Mouse (Mus musculus) adrenal gland, adult 2 months (tissue): ENCODE results near the gene Gpr137. TPM values are rescaled to one million over a fixed set of nuclear protein-coding genes. Genes with fewer than 3 reads are reported as not detected.
"Not testable (repeated sequence)": the region's sequence is repeated elsewhere in the genome, so short reads cannot be mapped to it uniquely, and the experiment has no call there.

Experiments
- DNase-seq: peaks from one replicate; pipeline ENCODE4 v3.0.0; 2021
- microRNA-seq, 2 experiments: library from miRNA; unstranded; fragments of <30 nt; microRNA quantifications; one replicate each; pipeline ENCODE4 v1.2.0; 2021
- polyA plus RNA-seq: library from polyadenylated mRNA; depleted of rRNA; stranded (reverse); fragments of >200 nt; gene quantifications from 2 replicates; pipeline ENCODE4 v1.2.3, GENCODE M21; 2012; rRNA removed
- total RNA-seq, 2 experiments: library from RNA; stranded (reverse); gene quantifications; 2 replicates each; pipeline ENCODE4 v1.2.3; 2021

The Gpr137 gene
- total and polyA plus RNA-seq, 3 experiments = 47.9 to 223 (median 51.5) TPM

DNA sequence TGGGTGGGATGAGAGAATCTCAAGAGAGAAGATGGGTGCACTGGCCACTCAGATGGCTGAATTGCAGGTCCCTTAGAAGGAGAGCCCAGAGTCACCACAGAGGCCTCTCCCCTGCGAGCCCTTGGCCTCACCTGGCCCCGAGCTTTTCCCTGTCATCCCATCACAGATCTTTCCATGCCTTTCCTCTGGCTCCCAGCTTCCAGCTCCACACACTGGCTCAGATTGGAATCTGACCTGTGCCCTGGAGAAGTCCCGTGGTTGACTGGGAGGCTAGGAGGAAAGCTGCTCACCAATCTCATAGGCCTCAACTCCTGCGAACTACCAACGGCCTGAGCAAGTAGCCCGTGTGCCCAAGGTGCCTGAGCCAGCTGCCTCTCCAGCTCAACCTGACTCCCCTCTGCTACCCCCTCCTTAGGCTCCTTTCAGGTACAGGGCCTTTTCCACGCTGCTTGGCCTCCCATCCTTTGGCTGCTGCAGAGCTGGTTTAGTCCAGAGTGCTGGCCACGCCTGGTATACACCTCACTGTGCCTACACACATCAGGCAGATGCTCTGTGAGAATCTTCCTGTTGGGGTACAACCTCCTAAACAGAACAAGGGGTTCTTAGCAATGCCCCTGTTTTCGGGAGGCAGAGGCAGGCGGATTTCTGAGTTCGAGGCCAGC is 36.7 kb downstream of the Gpr137 start:
- DNase-seq = no peak

DNA sequence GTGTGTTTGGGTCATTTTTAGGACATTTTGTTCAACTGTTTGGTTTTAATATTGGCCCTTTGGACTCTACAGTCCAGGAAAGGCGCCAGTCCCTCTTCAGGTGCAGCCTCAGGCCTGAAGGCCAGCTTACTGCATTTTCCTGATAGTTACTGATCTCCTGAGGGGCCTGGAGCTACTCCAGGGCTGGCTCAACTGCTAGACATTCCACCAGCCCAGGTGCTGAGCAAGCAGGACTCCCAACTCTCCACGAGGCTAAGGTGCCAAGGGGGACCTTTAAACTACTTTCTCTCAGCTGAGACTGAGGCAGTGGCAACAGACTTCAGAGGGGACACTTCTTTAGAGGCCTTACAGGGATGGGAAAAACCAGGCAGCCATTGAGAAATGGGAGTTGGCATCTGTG is 37.4 kb downstream of the Gpr137 start:
- DNase-seq = no peak

DNA sequence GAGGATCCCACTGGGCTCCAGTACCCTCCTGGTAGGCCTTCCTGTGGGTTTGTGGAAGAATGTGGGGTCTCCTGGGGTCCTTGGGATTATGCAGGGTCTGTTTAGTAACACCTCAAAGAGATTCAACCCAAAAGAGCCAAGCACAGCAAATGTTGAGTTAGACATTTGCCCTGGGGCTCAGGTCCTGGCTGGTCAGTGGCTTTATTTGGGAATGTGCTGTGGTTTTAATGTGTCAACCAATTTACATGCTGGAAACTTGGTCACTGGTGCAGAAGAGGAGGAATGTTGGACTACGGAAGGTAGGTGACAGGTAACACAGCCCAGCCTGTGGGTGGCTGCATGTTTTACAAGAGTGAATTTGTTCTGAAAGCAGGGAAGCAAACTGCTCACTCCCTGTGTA is 39.2 kb downstream of the Gpr137 start:
- DNase-seq = no peak

DNA sequence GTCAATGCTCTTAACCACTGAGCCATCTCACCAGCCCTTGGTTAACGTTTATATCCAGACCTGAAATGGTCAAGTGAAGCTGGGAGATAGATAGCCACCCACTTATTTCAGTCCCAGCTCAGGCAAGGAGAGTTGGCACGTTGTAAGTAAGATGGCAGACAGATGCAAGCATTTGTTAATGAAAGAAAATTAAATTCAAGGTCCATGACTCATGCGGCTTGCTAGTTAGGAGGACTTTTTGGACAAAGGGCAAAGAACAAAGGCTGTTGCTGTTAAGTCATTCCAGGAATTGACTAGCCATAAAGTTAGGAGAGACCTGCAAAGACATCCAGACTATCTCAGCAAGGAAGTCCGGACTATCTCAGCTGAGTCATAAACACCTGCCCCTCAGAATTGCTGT is 42.6 kb downstream of the Gpr137 start:
- no peak for DNase-seq

DNA sequence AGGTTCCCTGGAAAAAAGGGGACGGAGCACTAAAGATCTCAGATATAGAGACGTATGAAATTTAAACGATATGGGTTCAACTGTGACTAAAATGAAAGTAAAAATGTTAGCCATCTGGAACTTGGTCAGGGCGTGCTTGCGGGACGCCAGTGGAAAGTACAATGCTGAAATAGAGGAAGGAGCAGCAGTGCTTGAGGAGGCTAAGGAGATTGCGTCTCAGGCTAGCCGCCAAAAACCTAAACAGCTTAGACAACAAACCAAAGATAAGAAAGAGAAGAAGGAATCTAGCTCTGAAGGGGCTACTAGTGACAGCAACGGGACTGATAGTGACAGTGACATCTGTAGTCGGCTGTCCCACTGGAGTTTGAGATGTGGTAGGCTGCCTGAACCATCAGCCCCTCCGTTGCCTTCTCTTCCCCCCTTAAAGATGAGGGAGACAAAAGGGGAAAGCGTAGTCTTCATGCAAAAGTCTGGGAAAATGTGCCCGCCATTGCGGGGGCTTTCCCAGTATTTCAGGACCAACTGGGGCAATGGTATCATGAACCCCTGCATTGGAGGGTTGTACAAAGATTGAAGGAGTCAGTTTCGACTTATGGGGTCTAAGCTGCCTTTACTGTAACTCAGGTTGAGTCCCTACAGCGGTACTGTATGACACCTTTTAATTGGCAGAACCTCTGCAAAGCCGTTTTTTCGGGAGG is 46.5 kb downstream of the Gpr137 start:
- not testable (repeated sequence) for DNase-seq

DNA sequence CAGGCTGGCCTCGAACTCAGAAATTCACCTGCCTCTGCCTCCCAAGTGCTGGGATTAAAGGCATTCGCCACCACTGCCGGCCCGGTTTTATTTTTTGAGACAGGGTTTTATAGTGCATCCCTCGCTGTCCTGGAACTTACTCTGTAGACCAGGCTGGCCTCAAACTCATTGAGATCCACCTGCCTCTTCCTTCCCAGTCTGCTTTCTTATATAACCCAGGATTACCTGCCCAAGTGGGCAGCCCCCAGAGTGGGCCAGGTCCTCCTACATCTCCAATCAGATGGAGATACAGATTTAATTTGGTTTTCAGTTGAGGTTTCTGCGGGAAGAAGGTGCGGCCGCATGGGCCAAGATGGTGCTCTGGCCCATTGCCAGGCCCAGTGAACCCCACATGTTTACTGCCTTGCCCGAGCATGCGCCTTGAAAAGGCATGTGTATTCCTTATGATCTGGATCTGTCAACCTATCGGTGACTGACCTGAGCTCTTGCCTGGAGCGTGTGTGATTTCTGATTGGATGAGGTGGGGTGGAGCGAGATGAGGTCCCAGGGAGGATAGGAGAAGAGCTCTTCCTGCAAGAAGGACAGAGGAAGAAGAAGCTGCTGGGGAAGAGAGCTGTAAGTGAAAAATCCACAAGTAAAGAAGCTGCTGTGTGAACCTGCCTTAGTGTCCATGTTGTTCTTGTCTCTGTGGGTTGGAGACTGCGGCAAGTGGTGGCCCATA is 48.4 kb downstream of the Gpr137 start:
- no peak for DNase-seq

DNA sequence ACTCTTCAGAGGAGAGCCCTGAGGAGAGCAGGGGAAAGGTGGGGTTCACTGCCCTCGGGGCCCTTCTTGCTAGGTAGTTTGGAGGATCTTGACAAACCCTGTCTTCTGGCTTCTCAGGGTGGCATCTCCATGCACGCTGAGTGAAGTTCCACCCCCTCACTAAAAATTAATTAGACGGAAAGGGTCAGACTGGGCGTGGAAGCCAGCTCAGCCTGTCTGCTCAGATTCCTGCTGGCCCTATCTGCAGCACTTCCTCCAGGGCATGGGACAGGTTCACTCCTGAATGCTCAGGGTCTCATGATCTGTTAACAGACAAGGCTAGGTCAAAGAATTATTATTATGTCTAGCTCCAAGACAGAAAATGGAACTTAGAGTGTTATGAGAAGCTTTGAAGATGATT is 49.8 kb downstream of the Gpr137 start:
- DNase-seq = no peak

Small RNA genes lying within 50 kb of the gene (microRNA-seq; reads per million reads assigned to microRNA genes)
- 2.9 to 5.0 reads per million in 2 experiments for gene Mir6990

Other genes starting within 250 kb of the Gpr137 start
- 10 to 100 TPM; 18.1 to 32.3 TPM for gene Rps6ka4, start 101.8 kb downstream of the Gpr137 start, total RNA-seq
- gene Rps6ka4, start 101.8 kb downstream of the Gpr137 start, polyA plus RNA-seq = 48.2 and 49.8 TPM in 2 replicates
- 1 to 10 TPM; 1.9 to 2.1 TPM for gene Ccdc88b, start 84.3 kb downstream of the Gpr137 start, total RNA-seq
- 3.2 and 4.3 TPM in 2 replicates for gene Ccdc88b, start 84.3 kb downstream of the Gpr137 start, polyA plus RNA-seq
- 100 to 1,000 TPM; 103 to 118 TPM for gene Trmt112, start 32.8 kb downstream of the Gpr137 start, total RNA-seq
- gene Trmt112, start 32.8 kb downstream of the Gpr137 start, polyA plus RNA-seq = 197 and 206 TPM in 2 replicates
- gene Prdx5, start 32.4 kb downstream of the Gpr137 start, total RNA-seq = 100 to 1,000 TPM; 297 to 298 TPM
- gene Prdx5, start 32.4 kb downstream of the Gpr137 start, polyA plus RNA-seq = 90.2 and 91.2 TPM in 2 replicates
- gene Esrra, start 20.7 kb downstream of the Gpr137 start, total RNA-seq = 10 to 100 TPM; 29.3 to 62.8 TPM
- gene Esrra, start 20.7 kb downstream of the Gpr137 start, polyA plus RNA-seq = 67.6 and 87.7 TPM in 2 replicates
- gene Catsperz, start 17.1 kb downstream of the Gpr137 start, total RNA-seq = under 1 TPM in 1 of 2 experiments, not detected in 1; 0.58 TPM
- gene Catsperz, start 17.1 kb downstream of the Gpr137 start, polyA plus RNA-seq = not detected in 2 replicates
- gene Kcnk4, start 8.0 kb downstream of the Gpr137 start, total RNA-seq = under 1 TPM in 1 of 2 experiments, not detected in 1; 0.31 TPM
- gene Kcnk4, start 8.0 kb downstream of the Gpr137 start, polyA plus RNA-seq = 0.06 TPM in 1 of 2 replicates, not detected in the other
- gene Bad, start 619 bp downstream of the Gpr137 start, total RNA-seq = 10 to 100 TPM; 44.7 to 58.7 TPM
- gene Bad, start 619 bp downstream of the Gpr137 start, polyA plus RNA-seq = 91.2 and 102 TPM in 2 replicates
- gene Ppp1r14b, start 32.5 kb upstream of the Gpr137 start, total RNA-seq = 100 to 1,000 TPM; 123 to 288 TPM
- 156 and 181 TPM in 2 replicates for gene Ppp1r14b, start 32.5 kb upstream of the Gpr137 start, polyA plus RNA-seq
- 10 to 100 TPM; 34.1 to 47.8 TPM for gene Plcb3, start 34.0 kb upstream of the Gpr137 start, total RNA-seq
- 69.1 and 87.1 TPM in 2 replicates for gene Plcb3, start 34.0 kb upstream of the Gpr137 start, polyA plus RNA-seq
- 100 to 1,000 TPM; 110 to 119 TPM for gene Fkbp2, start 38.0 kb upstream of the Gpr137 start, total RNA-seq
- 31.3 and 35.4 TPM in 2 replicates for gene Fkbp2, start 38.0 kb upstream of the Gpr137 start, polyA plus RNA-seq
- 100 to 1,000 TPM; 109 to 131 TPM for gene Vegfb, start 45.2 kb upstream of the Gpr137 start, total RNA-seq
- 149 and 263 TPM in 2 replicates for gene Vegfb, start 45.2 kb upstream of the Gpr137 start, polyA plus RNA-seq
- 10 to 100 TPM; 42.6 to 50.7 TPM for gene Dnajc4, start 50.1 kb upstream of the Gpr137 start, total RNA-seq
- gene Dnajc4, start 50.1 kb upstream of the Gpr137 start, polyA plus RNA-seq = 43.0 and 47.5 TPM in 2 replicates
- gene Nudt22, start 53.6 kb upstream of the Gpr137 start, total RNA-seq = 10 to 100 TPM; 28.3 to 40.7 TPM
- 122 and 130 TPM in 2 replicates for gene Nudt22, start 53.6 kb upstream of the Gpr137 start, polyA plus RNA-seq
- 10 to 100 TPM; 11.5 to 16.3 TPM for gene Trpt1, start 53.7 kb upstream of the Gpr137 start, total RNA-seq
- 18.1 and 20.3 TPM in 2 replicates for gene Trpt1, start 53.7 kb upstream of the Gpr137 start, polyA plus RNA-seq
- 1 to 10 TPM; 6.7 to 7.1 TPM for gene Fermt3, start 77.0 kb upstream of the Gpr137 start, total RNA-seq
- 10.4 and 10.8 TPM in 2 replicates for gene Fermt3, start 77.0 kb upstream of the Gpr137 start, polyA plus RNA-seq
- gene Stip1, start 97.5 kb upstream of the Gpr137 start, total RNA-seq = 100 to 1,000 TPM; 175 to 323 TPM
- gene Stip1, start 97.5 kb upstream of the Gpr137 start, polyA plus RNA-seq = 22.8 and 43.0 TPM in 2 replicates
- 10 to 100 TPM; 56.4 to 65.1 TPM for gene Macrod1, start 114.3 kb upstream of the Gpr137 start, total RNA-seq
- 134 and 138 TPM in 2 replicates for gene Macrod1, start 114.3 kb upstream of the Gpr137 start, polyA plus RNA-seq
- 1 to 10 TPM; 2.1 to 9.2 TPM for gene Flrt1, start 163.2 kb upstream of the Gpr137 start, total RNA-seq
- gene Flrt1, start 163.2 kb upstream of the Gpr137 start, polyA plus RNA-seq = 0.79 and 2.9 TPM in 2 replicates